Mouse (Mus musculus) midbrain, embryonic 14.5 days (tissue): ENCODE measurements around the gene Cript. TPM values are rescaled to one million over a fixed set of nuclear protein-coding genes. Genes with fewer than 3 reads are reported as not detected.
"Not testable (repeated sequence)": the region's sequence is repeated elsewhere in the genome, so short reads cannot be mapped to it uniquely, and the experiment has no call there.

Experiments
- ATAC-seq: fragments of 200-750 bp; cut with Nextera tagmentation; 2 replicates; pipeline ENCODE4 v1.8.0; 2017; ENCODE audit warnings: moderate number of reproducible peaks, moderate library complexity; ENCODE audit not compliant: low FRiP score, low TSS enrichment
- DNase-seq: peaks from one replicate; pipeline ENCODE4 v3.0.0-alpha.2; 2015
- H3K27ac ChIP-seq: fragments of 300-500 bp; sonication (generic); replicated peaks from 2 replicates; pipeline ENCODE4 v1.5.1; 2014; ENCODE audit warnings: mild to moderate bottlenecking, low read depth, low read length, moderate library complexity
- H3K27me3 ChIP-seq: fragments of 300-500 bp; sonication (generic); 2 replicates; pipeline ENCODE4 v1.6.1; 2014; ENCODE audit warnings: low read length, control low read depth, mixed read lengths; ENCODE audit not compliant: control insufficient read depth, insufficient read depth
- H3K36me3 ChIP-seq: fragments of 300-500 bp; sonication (generic); 2 replicates; pipeline ENCODE4 v1.6.1; 2014; ENCODE audit warnings: low read length, control low read depth; ENCODE audit not compliant: control insufficient read depth, insufficient read depth
- H3K4me1 ChIP-seq: fragments of 300-500 bp; sonication (generic); 2 replicates; pipeline ENCODE4 v1.6.1; 2014; ENCODE audit warnings: mild to moderate bottlenecking, antibody characterized with exemption, low read length, control low read depth; ENCODE audit not compliant: control insufficient read depth, insufficient read depth
- H3K4me2 ChIP-seq: fragments of 300-500 bp; sonication (generic); 2 replicates; pipeline ENCODE4 v1.6.1; 2014; ENCODE audit warnings: mild to moderate bottlenecking, low read length, moderate library complexity
- H3K4me3 ChIP-seq: fragments of 300-500 bp; sonication (generic); replicated peaks from 2 replicates; pipeline ENCODE4 v1.5.1; 2014; ENCODE audit warnings: low read depth, low read length
- H3K9ac ChIP-seq: fragments of 300-500 bp; sonication (generic); replicated peaks from 2 replicates; pipeline ENCODE4 v1.6.1; 2014; ENCODE audit warnings: mild to moderate bottlenecking, low read length, moderate library complexity
- H3K9me3 ChIP-seq: fragments of 300-500 bp; sonication (generic); 2 replicates; pipeline ENCODE4 v1.6.1; 2016; ENCODE audit warnings: low read length, control low read depth, mixed read lengths; ENCODE audit not compliant: control insufficient read depth
- WGBS: fragments of 180-500 bp; shearing (Covaris S2); extraction: QIAGEN DNeasy Blood & Tissue Kit; methylation state at CpG from one replicate; pipeline ENCODE4 v1.1.7; 2014; 5-methylcytosine and 5-hydroxymethylcytosine counted together
- polyA plus RNA-seq: library from polyadenylated mRNA; unstranded; fragments of >200 nt; fragmentation: Nextera tagmentation; extraction: Ambion mirVana; gene quantifications from 2 replicates; pipeline ENCODE4 v1.2.1, GENCODE M21; 2014

Gene Cript
- polyA plus RNA-seq, 1 experiment from 2014 or later: 249 TPM

DNA sequence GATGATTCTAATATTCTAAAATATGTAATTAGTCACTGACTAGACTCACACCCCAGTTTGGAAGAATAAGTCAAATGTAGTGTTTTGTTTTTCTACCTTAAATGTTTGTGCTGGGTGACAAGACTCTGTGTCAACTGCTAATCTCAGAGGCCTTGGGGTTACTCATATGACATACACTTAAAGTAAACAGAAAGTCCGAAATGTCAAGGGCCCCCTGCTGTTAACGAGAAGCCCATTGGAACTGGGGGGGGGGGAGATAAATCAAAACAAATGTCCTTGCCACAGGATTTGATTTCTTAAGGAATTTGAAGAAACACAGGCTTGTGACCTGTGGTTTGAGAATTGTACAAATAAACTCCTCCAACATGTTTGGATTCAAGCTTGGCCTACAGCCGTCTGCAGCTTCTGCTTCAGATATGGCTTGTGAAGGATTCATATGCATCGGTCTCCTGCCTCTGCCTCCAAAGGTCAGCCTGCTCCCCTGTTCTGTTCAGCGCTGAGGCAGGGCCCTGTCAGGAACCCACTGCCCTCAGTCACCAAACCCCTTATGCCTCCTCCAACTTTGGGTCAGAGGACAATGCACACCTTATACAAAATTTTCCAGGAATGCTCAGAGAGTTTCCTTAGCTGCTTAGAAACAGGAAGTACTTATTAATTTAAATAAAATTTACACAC, 47.6 kb downstream of the Cript start:
- H3K4me3 ChIP-seq: no peak overlapping the region
- no peaks in the 10 kb centered on the region for H3K27me3 ChIP-seq
- no peak overlapping the region for H3K27ac ChIP-seq
- H3K4me2 ChIP-seq: no peak overlapping the region
- 85% methylated on average over 5 of the region's 5 CpGs for WGBS
- DNase-seq: no peak
- H3K36me3 ChIP-seq: no peaks in the 10 kb centered on the region
- H3K4me1 ChIP-seq: no peaks in the 10 kb centered on the region
- H3K9me3 ChIP-seq: no peaks in the 10 kb centered on the region
- ATAC-seq: no peak
- no peak overlapping the region for H3K9ac ChIP-seq

DNA sequence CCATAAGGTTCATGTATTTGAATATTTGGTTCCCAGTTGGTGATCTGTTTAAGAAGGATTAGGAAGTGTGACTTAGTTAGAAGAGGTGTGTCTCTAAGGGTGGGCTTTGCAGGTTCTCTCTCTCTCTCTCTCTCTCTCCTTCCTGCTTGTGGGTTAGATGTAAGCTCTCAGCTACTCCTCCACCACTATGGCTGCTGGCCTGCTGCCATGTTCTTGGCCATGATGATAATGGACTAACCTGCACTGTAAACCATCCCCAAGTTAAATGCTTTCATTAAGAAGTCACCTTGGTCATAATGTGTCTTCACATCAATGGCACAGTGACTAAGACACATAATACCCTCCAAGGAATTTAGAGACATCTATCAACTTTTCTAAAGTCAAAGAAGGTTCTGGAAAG, 48.1 kb downstream of the Cript start:
- Histone ChIP-seq H3K9me3 (no peaks in the 10 kb centered on the region), H3K4me1 (no peaks in the 10 kb centered on the region), H3K27ac (no peak overlapping the region), H3K27me3 (no peaks in the 10 kb centered on the region), H3K9ac (no peak overlapping the region), H3K4me2 (no peak overlapping the region), H3K4me3 (no peak overlapping the region), H3K36me3 (no peaks in the 10 kb centered on the region)
- DNase-seq: no peak
- no peak for ATAC-seq

DNA sequence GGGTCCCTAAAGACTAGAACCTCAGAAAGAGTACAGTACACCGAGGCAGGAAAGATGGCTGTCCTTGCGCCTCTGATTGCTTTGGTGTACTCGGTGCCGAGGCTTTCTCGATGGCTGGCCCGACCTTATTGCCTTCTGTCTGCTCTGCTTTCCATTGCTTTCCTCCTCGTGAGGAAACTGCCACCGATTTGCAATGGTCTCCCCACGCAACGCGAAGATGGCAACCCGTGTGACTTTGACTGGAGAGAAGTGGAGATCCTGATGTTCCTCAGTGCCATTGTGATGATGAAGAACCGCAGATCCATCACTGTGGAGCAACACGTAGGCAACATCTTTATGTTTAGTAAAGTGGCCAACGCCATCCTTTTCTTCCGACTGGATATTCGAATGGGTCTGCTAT, 52.9 kb downstream of the Cript start:
- H3K9ac ChIP-seq, H3K4me1 ChIP-seq, ATAC-seq, DNase-seq, H3K27ac ChIP-seq, H3K9me3 ChIP-seq, H3K36me3 ChIP-seq, H3K4me2 ChIP-seq, H3K27me3 ChIP-seq, H3K4me3 ChIP-seq: not testable (repeated sequence)
- WGBS: 93% methylated on average over 17 of the region's 17 CpGs

DNA sequence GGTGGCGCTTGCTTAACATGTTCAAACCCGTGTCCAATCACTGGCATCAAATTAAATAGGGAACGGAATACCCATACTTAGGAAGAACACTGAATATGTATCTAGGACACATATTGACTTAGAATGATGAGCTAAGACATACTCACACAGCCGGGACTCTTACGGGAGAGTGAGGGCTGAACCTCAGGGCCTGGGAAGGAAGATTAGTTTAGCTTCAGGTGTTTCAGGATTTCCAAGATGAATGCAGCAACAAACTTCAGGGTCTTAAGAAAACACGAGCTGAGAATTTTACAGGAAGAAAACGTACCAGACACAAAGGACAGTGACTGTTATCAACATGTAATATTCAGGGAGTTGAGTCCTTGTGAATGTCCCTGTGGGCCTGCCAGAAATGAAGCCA, 55.4 kb downstream of the Cript start:
- DNase-seq: no peak
- no peaks in the 10 kb centered on the region for H3K9me3 ChIP-seq
- H3K4me2 ChIP-seq: no peak overlapping the region
- no peak overlapping the region for H3K4me3 ChIP-seq
- 90% methylated on average over 7 of the region's 7 CpGs for WGBS
- H3K27ac ChIP-seq: no peak overlapping the region
- no peak overlapping the region for H3K9ac ChIP-seq
- no peaks in the 10 kb centered on the region for H3K27me3 ChIP-seq
- ATAC-seq: no peak
- no peaks in the 10 kb centered on the region for H3K4me1 ChIP-seq
- no peaks in the 10 kb centered on the region for H3K36me3 ChIP-seq

DNA sequence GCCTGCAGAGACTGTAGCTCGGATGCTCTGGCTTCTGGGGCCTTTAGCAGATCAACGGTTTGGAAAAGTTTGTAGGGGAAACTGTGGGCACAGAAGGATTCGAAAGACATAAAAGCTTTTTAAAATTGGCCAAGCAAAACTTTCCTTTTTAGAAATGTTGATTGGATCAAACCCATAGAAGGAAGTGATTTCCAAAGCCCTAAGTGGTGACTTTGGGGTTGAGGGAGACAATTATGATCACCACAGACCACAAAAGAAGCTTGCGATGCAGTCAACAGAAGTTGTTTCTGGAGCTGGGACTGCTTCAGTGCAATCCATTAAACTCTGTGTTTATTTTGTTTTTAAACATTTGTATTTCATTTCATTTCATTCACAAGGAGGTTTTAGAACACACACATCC, 57.2 kb downstream of the Cript start:
- Histone ChIP-seq H3K9ac (no peak overlapping the region), H3K27ac (no peak overlapping the region), H3K4me1 (no peaks in the 10 kb centered on the region), H3K27me3 (no peaks in the 10 kb centered on the region), H3K36me3 (no peaks in the 10 kb centered on the region), H3K4me3 (no peak overlapping the region), H3K4me2 (no peak overlapping the region), H3K9me3 (no peaks in the 10 kb centered on the region)
- no peak for DNase-seq
- WGBS: 84% methylated on average over 4 of the region's 4 CpGs
- no peak for ATAC-seq

DNA sequence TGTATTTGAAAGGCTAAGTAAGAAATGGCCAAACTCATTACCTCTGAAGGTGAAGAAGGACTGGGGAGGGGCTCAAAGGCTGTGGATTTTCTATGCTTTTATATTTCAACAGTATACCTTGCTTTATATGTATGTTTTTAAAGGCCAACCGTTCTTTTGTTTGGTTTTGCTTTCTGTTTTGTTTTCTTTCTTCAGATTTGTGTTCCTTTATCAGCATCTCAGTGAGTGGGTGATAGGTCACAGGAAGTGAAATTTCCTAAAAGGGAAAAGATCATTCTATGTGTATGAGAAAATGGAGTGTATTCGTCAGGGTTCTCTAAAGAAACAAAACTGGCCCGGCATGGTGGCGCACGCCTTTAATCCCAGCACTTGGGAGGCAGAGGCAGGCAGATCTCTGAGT, 58.3 kb downstream of the Cript start:
- Histone ChIP-seq H3K9me3 (no peaks in the 10 kb centered on the region), H3K27me3 (no peaks in the 10 kb centered on the region), H3K4me1 (no peaks in the 10 kb centered on the region), H3K4me3 (no peak overlapping the region), H3K36me3 (no peaks in the 10 kb centered on the region), H3K9ac (no peak overlapping the region), H3K4me2 (no peak overlapping the region), H3K27ac (no peak overlapping the region)
- WGBS: 88% methylated on average over 5 of the region's 5 CpGs
- DNase-seq (no peak), ATAC-seq (no peak)

Other genes starting within 250 kb of the Cript start
- not detected in 2 replicates for gene Tmem247, start 108.2 kb upstream of the Cript start, polyA plus RNA-seq
- gene Atp6v1e2, start 77.7 kb upstream of the Cript start, polyA plus RNA-seq: not detected in 2 replicates
- 7.4 and 9.6 TPM in 2 replicates for gene Rhoq, start 62.5 kb upstream of the Cript start, polyA plus RNA-seq
- 38.0 and 42.6 TPM in 2 replicates for gene Pigf, start 144 bp upstream of the Cript start, polyA plus RNA-seq
- gene Socs5, start 82.1 kb downstream of the Cript start, polyA plus RNA-seq: 17.6 and 20.1 TPM in 2 replicates
- gene Mcfd2, start 240.4 kb downstream of the Cript start, polyA plus RNA-seq: 43.1 and 48.1 TPM in 2 replicates